Mouse (Mus musculus) intestine, postnatal 0 days (tissue): ENCODE data around the gene Mrtfa. TPM values are rescaled to one million over a fixed set of nuclear protein-coding genes. Genes with fewer than 3 reads are reported as not detected.

ENCODE experiments used
- ATAC-seq: fragments of 200-750 bp; cut with Nextera tagmentation; 2 replicates; pipeline ENCODE4 v1.8.0; 2017; ENCODE audit warnings: mild to moderate bottlenecking, moderate TSS enrichment, moderate library complexity
- H3K27ac ChIP-seq: fragments of 300-500 bp; sonication (generic); 2 replicates; pipeline ENCODE4 v1.5.1; 2014; ENCODE audit warnings: mild to moderate bottlenecking, low read depth, low read length, moderate library complexity
- H3K27me3 ChIP-seq: fragments of 300-500 bp; sonication (generic); replicated peaks from 2 replicates; pipeline ENCODE4 v1.6.1; 2014; ENCODE audit warnings: low read length, mixed read lengths; ENCODE audit not compliant: control insufficient read depth, insufficient read depth
- H3K36me3 ChIP-seq: fragments of 300-500 bp; sonication (generic); 2 replicates; pipeline ENCODE4 v1.6.1; 2014; ENCODE audit warnings: mild to moderate bottlenecking, moderate library complexity; ENCODE audit not compliant: control insufficient read depth, insufficient read depth
- H3K4me1 ChIP-seq: fragments of 300-500 bp; sonication (generic); replicated peaks from 2 replicates; pipeline ENCODE4 v1.6.1; 2014; ENCODE audit warnings: antibody characterized with exemption, low read length, mixed read lengths; ENCODE audit not compliant: control insufficient read depth, insufficient read depth
- H3K4me2 ChIP-seq: fragments of 300-500 bp; sonication (generic); replicated peaks from 2 replicates; pipeline ENCODE4 v1.6.1; 2014; ENCODE audit warnings: low read depth, mild to moderate bottlenecking, moderate library complexity
- H3K4me3 ChIP-seq: fragments of 300-500 bp; sonication (generic); 2 replicates; pipeline ENCODE4 v1.5.1; 2014; ENCODE audit warnings: low read depth, low read length
- H3K9ac ChIP-seq: fragments of 300-500 bp; sonication (generic); 2 replicates; pipeline ENCODE4 v1.6.1; 2014; ENCODE audit warnings: mild to moderate bottlenecking, low read depth, low read length
- H3K9me3 ChIP-seq: fragments of 300-500 bp; sonication (generic); 2 replicates; pipeline ENCODE4 v1.6.1; 2016; ENCODE audit warnings: mixed run types; ENCODE audit not compliant: control insufficient read depth
- CTCF ChIP-seq: sonication (generic); IDR thresholded peaks from 2 replicates; pipeline ENCODE4 v1.5.1; 2016; ENCODE audit warnings: low read depth, mild to moderate bottlenecking, control low read depth, antibody characterized with exemption, moderate library complexity
- WGBS: fragments of 180-500 bp; shearing (Covaris S2); extraction: QIAGEN DNeasy Blood & Tissue Kit; methylation state at CpG from one replicate; pipeline ENCODE4 v1.1.7; 2014; 5-methylcytosine and 5-hydroxymethylcytosine counted together
- polyA plus RNA-seq: library from polyadenylated mRNA; unstranded; fragments of >200 nt; fragmentation: Nextera tagmentation; extraction: Ambion mirVana; gene quantifications from 2 replicates; pipeline ENCODE4 v1.2.1, GENCODE M21; 2015

Mrtfa gene
- polyA plus RNA-seq, 1 experiment from 2014 or later = 9.0 TPM

DNA sequence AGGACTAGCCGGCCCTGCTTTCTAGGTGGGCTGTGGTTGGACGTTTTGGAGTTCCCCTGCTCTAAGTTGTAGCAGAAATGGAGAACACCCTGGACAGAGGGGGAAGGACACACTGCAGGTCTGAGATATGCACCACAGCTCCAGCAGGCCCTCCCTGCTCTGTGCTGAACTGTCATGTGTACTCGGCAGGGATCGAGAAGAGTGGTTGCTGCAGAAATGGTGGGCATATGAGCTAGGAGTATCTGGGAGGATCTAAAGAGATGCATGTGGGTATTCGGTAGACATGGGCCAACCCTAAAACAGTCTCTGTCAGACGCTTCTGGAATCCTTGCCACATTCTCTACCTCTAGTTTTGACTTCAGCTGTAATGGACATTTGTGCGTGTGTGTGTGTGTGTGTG is 40.8 kb upstream of the Mrtfa start:
- Histone ChIP-seq H3K4me1 (no peaks in the 10 kb centered on the region), H3K27me3 (0 out of 2 replicates have a peak, but pooled peaks cover 4% of the 10 kb centered on the region), H3K4me3 (no peak overlapping the region), H3K9me3 (no peaks in the 10 kb centered on the region), H3K36me3 (no peaks in the 10 kb centered on the region), H3K27ac (no peak overlapping the region), H3K4me2 (no peak overlapping the region), H3K9ac (no peak overlapping the region)
- WGBS = 76% methylated on average over 7 of the region's 7 CpGs
- no peak for ATAC-seq
- no peak for TF ChIP-seq CTCF

- Histone ChIP-seq H3K4me2 (no peak overlapping the region), H3K4me3 (no peak overlapping the region), H3K9me3 (no peaks in the 10 kb centered on the region), H3K9ac (no peak overlapping the region), H3K27ac (no peak overlapping the region), H3K27me3 (no peaks in the 10 kb centered on the region), H3K4me1 (no peaks in the 10 kb centered on the region), H3K36me3 (no peaks in the 10 kb centered on the region)
- no peak for TF ChIP-seq CTCF
- no peak for ATAC-seq
- 32% methylated on average over 3 of the region's 3 CpGs for WGBS
Measured at GRCm38 (mm10) chr15:81229791-81230190, 39.2 kb upstream of the Mrtfa start.

DNA sequence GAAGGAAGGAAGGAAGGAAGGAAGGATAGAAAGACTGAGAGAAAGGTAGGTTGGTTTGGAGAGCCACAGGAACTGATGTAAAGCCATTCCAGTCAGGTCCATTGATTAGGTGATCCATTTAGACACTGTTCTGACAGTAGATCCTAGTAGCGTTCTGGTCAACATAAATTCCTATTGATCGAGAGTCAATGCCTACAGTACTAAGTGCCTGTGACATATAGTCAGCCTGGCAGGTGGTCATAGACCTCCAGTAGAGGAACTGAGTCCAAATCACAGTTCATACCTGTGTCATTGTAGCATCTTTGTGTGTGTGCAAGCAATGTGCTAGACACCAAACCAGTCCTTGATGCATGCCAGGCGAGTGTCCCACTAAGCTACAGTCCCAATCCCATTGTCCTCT is 37.7 kb upstream of the Mrtfa start:
- Histone ChIP-seq H3K9me3 (no peaks in the 10 kb centered on the region), H3K27me3 (no peaks in the 10 kb centered on the region), H3K4me2 (no peak overlapping the region), H3K4me1 (no peaks in the 10 kb centered on the region), H3K9ac (no peak overlapping the region), H3K36me3 (no peaks in the 10 kb centered on the region), H3K4me3 (no peak overlapping the region), H3K27ac (no peak overlapping the region)
- TF ChIP-seq CTCF = no peak
- ATAC-seq = no peak
- WGBS = 90% methylated on average over 3 of the region's 3 CpGs

DNA sequence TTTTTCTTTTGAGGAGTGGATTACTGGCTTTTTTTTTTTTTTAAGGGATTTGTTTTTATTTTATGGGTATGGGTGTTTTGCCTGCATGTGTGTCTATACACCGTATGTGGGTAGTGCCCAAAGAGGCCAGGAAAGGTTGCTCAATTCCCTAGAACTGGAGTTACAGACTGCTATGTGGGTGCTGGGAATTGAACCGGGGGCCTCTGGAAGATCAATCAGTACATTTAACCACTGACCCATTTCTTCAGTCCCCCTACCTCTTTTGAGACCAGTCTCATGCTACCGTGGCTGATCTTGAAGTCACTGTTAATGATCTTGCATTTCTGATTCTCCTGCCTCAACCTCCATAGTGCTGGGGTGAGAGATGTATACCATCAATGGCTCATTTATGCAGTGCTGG is 36.7 kb upstream of the Mrtfa start:
- ATAC-seq = no peak
- no peak overlapping the region for H3K27ac ChIP-seq
- H3K36me3 ChIP-seq = no peaks in the 10 kb centered on the region
- H3K4me3 ChIP-seq = no peak overlapping the region
- 94% methylated on average over 3 of the region's 3 CpGs for WGBS
- H3K4me2 ChIP-seq = no peak overlapping the region
- no peaks in the 10 kb centered on the region for H3K4me1 ChIP-seq
- H3K9ac ChIP-seq = no peak overlapping the region
- no peak for TF ChIP-seq CTCF
- no peaks in the 10 kb centered on the region for H3K9me3 ChIP-seq
- no peaks in the 10 kb centered on the region for H3K27me3 ChIP-seq

GRCm38 (mm10) chr15:81226796-81227195 is 36.2 kb upstream of the Mrtfa start:
- Histone ChIP-seq H3K4me1 (no peaks in the 10 kb centered on the region), H3K9me3 (no peaks in the 10 kb centered on the region), H3K4me2 (no peak overlapping the region), H3K27me3 (no peaks in the 10 kb centered on the region), H3K9ac (no peak overlapping the region), H3K4me3 (no peak overlapping the region), H3K36me3 (no peaks in the 10 kb centered on the region), H3K27ac (no peak overlapping the region)
- TF ChIP-seq CTCF = no peak
- 86% methylated on average over 4 of the region's 4 CpGs for WGBS
- ATAC-seq = no peak

DNA sequence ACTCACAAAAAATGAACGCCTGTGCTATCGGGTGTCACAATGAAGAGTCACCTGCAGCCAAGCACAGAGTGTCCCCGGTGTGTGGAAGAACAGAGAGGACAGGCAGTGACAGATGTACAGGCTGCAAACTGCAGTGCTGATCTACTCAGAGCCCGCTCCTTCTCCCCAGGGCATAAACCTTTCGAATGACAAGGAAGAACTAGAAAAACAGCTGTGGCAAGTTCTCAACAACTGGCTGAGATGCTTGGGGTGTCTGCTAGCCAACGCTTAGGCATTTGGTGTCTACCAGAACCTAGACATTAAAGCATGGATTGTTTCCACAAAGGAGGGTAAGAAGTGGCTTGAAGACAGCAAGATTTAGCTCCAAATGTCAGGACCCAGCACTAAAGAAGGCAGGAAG is 35.2 kb upstream of the Mrtfa start:
- no peak for ATAC-seq
- Histone ChIP-seq H3K36me3 (no peaks in the 10 kb centered on the region), H3K27me3 (no peaks in the 10 kb centered on the region), H3K27ac (no peak overlapping the region), H3K4me2 (no peak overlapping the region), H3K4me3 (no peak overlapping the region), H3K9ac (no peak overlapping the region), H3K9me3 (no peaks in the 10 kb centered on the region), H3K4me1 (no peaks in the 10 kb centered on the region)
- TF ChIP-seq CTCF = no peak
- WGBS = 77% methylated on average over 6 of the region's 6 CpGs

DNA sequence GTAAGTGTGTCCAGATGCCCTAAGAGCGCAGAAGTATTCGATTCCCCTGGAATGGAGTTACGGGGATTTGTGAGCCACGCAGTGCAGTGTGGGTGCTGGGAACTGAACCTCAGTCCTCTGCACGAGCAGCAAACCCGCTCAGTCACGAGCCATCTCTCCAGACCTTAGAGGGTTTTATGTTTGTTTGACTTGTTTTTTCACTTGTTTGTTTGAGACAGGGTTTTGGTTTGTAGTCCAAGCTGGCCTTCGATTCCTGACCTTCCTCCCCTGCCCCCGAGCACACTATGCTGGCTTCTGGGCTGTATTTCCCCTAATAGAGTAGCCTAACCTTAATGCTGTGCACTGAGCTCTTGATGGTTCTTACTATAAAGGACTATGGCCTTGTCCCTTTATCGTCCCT is 34.5 kb upstream of the Mrtfa start:
- H3K36me3 ChIP-seq = no peaks in the 10 kb centered on the region
- no peaks in the 10 kb centered on the region for H3K9me3 ChIP-seq
- H3K4me2 ChIP-seq = no peak overlapping the region
- H3K27me3 ChIP-seq = no peaks in the 10 kb centered on the region
- H3K9ac ChIP-seq = no peak overlapping the region
- H3K4me3 ChIP-seq = no peak overlapping the region
- 83% methylated on average over 10 of the region's 10 CpGs for WGBS
- ATAC-seq = no peak
- no peak overlapping the region for H3K27ac ChIP-seq
- H3K4me1 ChIP-seq = no peaks in the 10 kb centered on the region
- no peak for TF ChIP-seq CTCF
